Mouse (Mus musculus) right cerebral cortex, postnatal 36 days (tissue): ENCODE measurements at regions not wholly inside any gene's neighbourhood (a gene's known extent, or its start where the extent isn't known, plus 50 kb on each side); places are given as distances from the start of the nearest gene placed in this dataset.

Experiments used
- DNase-seq, 2 experiments: peaks; one replicate each; pipeline ENCODE4 v3.0.0; 2022; ENCODE audit warnings: low spot score in 2 of 2, mixed read lengths in 1 of 2

- no peak for DNase-seq
Observed at GRCm38 (mm10) chrX:166725761-166726503, 140.4 kb upstream of the Egfl6 start.

- DNase-seq = no peak
Observed at GRCm38 (mm10) chrX:166718075-166718474, 132.6 kb upstream of the Egfl6 start.

- DNase-seq = no peak
Observed at GRCm38 (mm10) chrX:166709306-166709705, 123.8 kb upstream of the Egfl6 start.

- DNase-seq = no peak
Observed at GRCm38 (mm10) chrX:166708106-166708505, 122.6 kb upstream of the Egfl6 start.

GRCm38 (mm10) chrX:166707029-166707428 is 121.5 kb upstream of the Egfl6 start:
- DNase-seq = no peak

GRCm38 (mm10) chrX:166704311-166704710 is 118.8 kb upstream of the Egfl6 start:
- DNase-seq = peak; percentile 8 to 31

GRCm38 (mm10) chrX:166694219-166694618 is 108.7 kb upstream of the Egfl6 start:
- no peak for DNase-seq

- no peak for DNase-seq
Observed at GRCm38 (mm10) chrX:166688779-166689178, 103.3 kb upstream of the Egfl6 start.

GRCm38 (mm10) chrX:166673404-166673803 is 87.9 kb upstream of the Egfl6 start:
- no peak for DNase-seq

GRCm38 (mm10) chrX:166672617-166673016 is 87.1 kb upstream of the Egfl6 start:
- DNase-seq = no peak

GRCm38 (mm10) chrX:166671853-166672252 is 86.3 kb upstream of the Egfl6 start:
- DNase-seq = no peak

GRCm38 (mm10) chrX:166666304-166666703 is 80.8 kb upstream of the Egfl6 start:
- no peak for DNase-seq

- peak in 1 of 2 experiments; percentile 25 for DNase-seq
Observed at GRCm38 (mm10) chrX:166661808-166662207, 76.3 kb upstream of the Egfl6 start.

GRCm38 (mm10) chrX:166661043-166661718 is 75.7 kb upstream of the Egfl6 start:
- DNase-seq = peak; percentile 13 to 33

- no peak for DNase-seq
Observed at GRCm38 (mm10) chrX:166660715-166661042, 75.2 kb upstream of the Egfl6 start.

- DNase-seq = no peak
Observed at GRCm38 (mm10) chrX:166652400-166652799, 66.9 kb upstream of the Egfl6 start.

GRCm38 (mm10) chrX:166645713-166646112 is 60.2 kb upstream of the Egfl6 start:
- no peak for DNase-seq

- no peak for DNase-seq
Observed at GRCm38 (mm10) chrX:166641256-166641655, 55.7 kb upstream of the Egfl6 start.

GRCm38 (mm10) chrX:166640258-166640657 is 54.7 kb upstream of the Egfl6 start:
- no peak for DNase-seq
